Mouse (Mus musculus) skeletal muscle tissue, postnatal 0 days (tissue): ENCODE data around the gene Odr4. TPM values are rescaled to one million over a fixed set of nuclear protein-coding genes. Genes with fewer than 3 reads are reported as not detected.

ENCODE experiments used
- polyA plus RNA-seq: library from polyadenylated mRNA; unstranded; fragments of >200 nt; fragmentation: Nextera tagmentation; extraction: Ambion mirVana; gene quantifications from 2 replicates; pipeline ENCODE4 v1.2.1, GENCODE M21; 2015

Gene Odr4
- 30.1 and 37.6 TPM in 2 replicates for polyA plus RNA-seq

GRCm38 (mm10) chr1:150392638-150393487, at the start of gene Odr4, which contains the start of gene Tpr:
Odr4 (minus strand) TSS chr1:150393080.
Tpr (plus strand) TSS chr1:150392838.

GRCm38 (mm10) chr1:150319205-150319604, 73.7 kb downstream of the Odr4 start, which contains the start of gene Pdc:
Pdc (plus strand) TSS chr1:150319417.

Other genes starting within 250 kb of the Odr4 start
- 0.21 TPM in 1 of 2 replicates, not detected in the other for gene Pdc, start 73.7 kb downstream of the Odr4 start, polyA plus RNA-seq
- gene Tpr, start 242 bp downstream of the Odr4 start, polyA plus RNA-seq, result 103 and 108 TPM in 2 replicates
- 0.59 and 0.84 TPM in 2 replicates for gene Prg4, start 73.1 kb upstream of the Odr4 start, polyA plus RNA-seq